ENCODE assay signal across 8 mouse cellular contexts in the genomic region with DNA sequence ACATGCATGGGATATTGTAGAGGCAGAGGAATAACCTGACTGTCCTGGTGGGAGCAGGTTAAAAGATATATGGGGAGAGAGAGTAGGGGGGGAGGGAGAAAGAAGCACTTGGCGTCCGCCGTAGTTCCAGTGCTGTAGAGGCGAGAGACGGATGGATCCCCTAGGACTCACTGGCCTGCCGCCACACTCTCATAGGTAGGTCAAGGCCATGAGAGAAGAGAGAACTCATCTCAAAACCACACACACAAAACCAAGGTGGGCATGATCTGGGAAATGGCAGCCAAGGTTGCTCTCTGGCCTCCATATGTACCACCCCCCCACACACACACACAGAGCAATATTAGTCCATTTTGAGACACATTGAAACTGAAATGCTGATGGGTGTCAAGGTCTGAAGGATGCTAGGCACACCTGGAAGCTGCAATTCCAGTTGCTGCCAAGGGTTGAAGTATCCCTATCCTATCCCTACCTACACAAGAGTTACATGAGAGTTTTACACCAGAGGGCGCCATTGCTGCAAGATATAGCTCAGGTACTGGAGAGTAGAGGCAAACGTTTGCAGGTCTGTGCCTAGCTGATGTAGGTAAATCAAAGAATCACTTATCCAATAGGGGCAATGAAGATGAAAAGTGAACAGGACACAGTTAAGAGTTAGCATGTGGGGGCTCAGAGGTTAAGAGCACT. TPM values are rescaled to one million over a fixed set of nuclear protein-coding genes. Genes with fewer than 3 reads are reported as not detected.
DNase-seq lines count a peak whose midpoint lies in the region; ATAC-seq and TF ChIP-seq lines count a peak whose summit lies in the region.

No protein-coding gene starts in this region.

- peaks cover 4% of the 10 kb centered on the region for H3K4me1 ChIP-seq in testis, adult 2 months (ENCODE audit: control insufficient read depth, insufficient read depth, low read length)
- peaks cover 34% of the 10 kb centered on the region for H3K4me1 ChIP-seq in heart, embryonic 13.5 days

- H3K27me3 ChIP-seq in testis, adult 2 months (ENCODE audit: control insufficient read depth, insufficient read depth, low read length), result no peaks in the 10 kb centered on the region
- H3K27me3 ChIP-seq in heart, embryonic 13.5 days (replicated peaks), result no peaks in the 10 kb centered on the region

- TF ChIP-seq CTCF in testis, adult 2 months (IDR thresholded peaks at IDR 0.05; ENCODE audit: control insufficient read depth, insufficient read depth, insufficient replicate concordance, low read depth, low read length), result no peak

- TF ChIP-seq POLR2A in testis, adult 2 months (IDR thresholded peaks at IDR 0.05; ENCODE audit: control insufficient read depth, low read depth, low read length), result no peak

- no peak for DNase-seq in testis, postnatal 10 days (ENCODE audit: low spot score)
- peak; percentile 83 to 87 for DNase-seq in cerebellum, postnatal 14 days
- peak; percentile 81 for DNase-seq in kidney, postnatal 10 days
- DNase-seq in lung, adult 18-20 months, result peak; percentile 60 to 81
- peak; percentile 78 for DNase-seq in retina, embryonic 14.5 days (ENCODE audit: low spot score)
- no peak for DNase-seq in gastrocnemius, postnatal 4 days (ENCODE audit: low spot score in 2 of 2)

- peak overlapping the region; percentile 77 for H3K9ac ChIP-seq in heart, embryonic 13.5 days

- no peak overlapping the region for H3K27ac ChIP-seq in testis, adult 2 months (ENCODE audit: control insufficient read depth, insufficient read depth, low read depth, low read length)
- H3K27ac ChIP-seq in heart, embryonic 13.5 days (replicated peaks), result peak overlapping the region; percentile 99

- H3K9me3 ChIP-seq in heart, embryonic 13.5 days, result no peaks in the 10 kb centered on the region

- peaks cover 1% of the 10 kb centered on the region for H3K36me3 ChIP-seq in testis, adult 2 months (ENCODE audit: control insufficient read depth, insufficient read depth, low read length)
- H3K36me3 ChIP-seq in heart, embryonic 13.5 days, result peaks cover 12% of the 10 kb centered on the region

- H3K4me3 ChIP-seq in testis, adult 2 months (ENCODE audit: control insufficient read depth, low read depth, low read length), result peak overlapping the region; percentile 58
- H3K4me3 ChIP-seq in heart, embryonic 13.5 days, result peak overlapping the region; percentile 100

- ATAC-seq in heart, embryonic 13.5 days (ENCODE audit: extremely low read depth, insufficient number of reproducible peaks, low FRiP score, low TSS enrichment), result no peak

- H3K4me2 ChIP-seq in heart, embryonic 13.5 days, result peak overlapping the region; percentile 72

- 69% methylated on average over 8 of the region's 8 CpGs for WGBS in heart, embryonic 13.5 days

RNA-seq across cellular contexts. Expression of a gene that starts 1.8 kb away (rescaled TPM):
- 515 and 563 TPM in 2 replicates for polyA plus RNA-seq in testis, adult 2 months (2012; rRNA removed)
- polyA plus RNA-seq in heart, embryonic 13.5 days (2015; fragmentation: Nextera tagmentation; extraction: Ambion mirVana), result 124 and 130 TPM in 2 replicates
- total RNA-seq in gastrocnemius, postnatal 4 days (2021), result 100 to 1,000 TPM; 183 to 193 TPM

RNA-seq across cellular contexts. Expression of a gene that starts 9.4 kb away (rescaled TPM):
- 435 and 444 TPM in 2 replicates for polyA plus RNA-seq in testis, adult 2 months (2012; rRNA removed)
- 6.5 and 7.8 TPM in 2 replicates for polyA plus RNA-seq in heart, embryonic 13.5 days (2015; fragmentation: Nextera tagmentation; extraction: Ambion mirVana)
- 1 to 10 TPM; 6.0 to 6.3 TPM for total RNA-seq in gastrocnemius, postnatal 4 days (2021)

RNA-seq across cellular contexts. Expression of a gene that starts 21.7 kb away (rescaled TPM):
- polyA plus RNA-seq in testis, adult 2 months (2012; rRNA removed), result 0.65 and 1.3 TPM in 2 replicates
- 8.6 and 9.9 TPM in 2 replicates for polyA plus RNA-seq in heart, embryonic 13.5 days (2015; fragmentation: Nextera tagmentation; extraction: Ambion mirVana)
- 10 to 100 TPM in 1 of 2 experiments, 1 to 10 TPM in 1; 7.7 to 11.1 TPM for total RNA-seq in gastrocnemius, postnatal 4 days (2021)

RNA-seq across cellular contexts. Expression of a gene that starts 27.7 kb away (rescaled TPM):
- polyA plus RNA-seq in testis, adult 2 months (2012; rRNA removed), result 0.86 and 0.87 TPM in 2 replicates
- polyA plus RNA-seq in heart, embryonic 13.5 days (2015; fragmentation: Nextera tagmentation; extraction: Ambion mirVana), result 0.64 TPM in 1 of 2 replicates, not detected in the other
- total RNA-seq in gastrocnemius, postnatal 4 days (2021), result under 1 TPM; 0.74 to 0.78 TPM

RNA-seq across cellular contexts. Expression of a gene that starts 31.5 kb away (rescaled TPM):
- 709 and 791 TPM in 2 replicates for polyA plus RNA-seq in testis, adult 2 months (2012; rRNA removed)
- polyA plus RNA-seq in heart, embryonic 13.5 days (2015; fragmentation: Nextera tagmentation; extraction: Ambion mirVana), result 45.1 and 46.1 TPM in 2 replicates
- 100 to 1,000 TPM; 265 to 276 TPM for total RNA-seq in gastrocnemius, postnatal 4 days (2021)

Comparison
In these comparisons a context has a peak if more than half of its experiments do, and no peak if none do; other contexts are left out.
1. DNase-seq: peak in cerebellum, postnatal 14 days (2 of 2), kidney, postnatal 10 days (single experiment), lung, adult 18-20 months (2 of 2) and retina, embryonic 14.5 days (single experiment); none in testis, postnatal 10 days (single experiment) and gastrocnemius, postnatal 4 days (0 of 2).
2. RNA of a gene that starts 9.4 kb away (polyA plus RNA-seq): 435 to 444 TPM in testis, adult 2 months; 6.5 to 7.8 TPM in heart, embryonic 13.5 days; every median in the first group is over 10 times any median in the second.